Mouse (Mus musculus) gastrocnemius, adult 8-10 months (tissue): ENCODE data around the gene Clec2h. TPM values are rescaled to one million over a fixed set of nuclear protein-coding genes. Genes with fewer than 3 reads are reported as not detected.
"Not testable (repeated sequence)": the region's sequence is repeated elsewhere in the genome, so short reads cannot be mapped to it uniquely, and the experiment has no call there.

ENCODE experiments used
- DNase-seq, 2 experiments: peaks; one replicate each; pipeline ENCODE4 v3.0.0; 2022; ENCODE audit warnings: low spot score in 2 of 2
- total RNA-seq, 4 experiments: library from RNA; stranded (reverse); gene quantifications; 2 replicates each; pipeline ENCODE4 v1.2.4; 2022

The Clec2h gene
- total RNA-seq, result not detected

GRCm38 (mm10) chr6:128662206-128662605, at the start of gene Clec2h:
Gene Clec2h, plus strand, starts transcription at chr6:128662385.
- DNase-seq, result no peak

- DNase-seq, result no peak
Observed at GRCm38 (mm10) chr6:128622733-128623132, 39.5 kb upstream of the Clec2h start.

DNA sequence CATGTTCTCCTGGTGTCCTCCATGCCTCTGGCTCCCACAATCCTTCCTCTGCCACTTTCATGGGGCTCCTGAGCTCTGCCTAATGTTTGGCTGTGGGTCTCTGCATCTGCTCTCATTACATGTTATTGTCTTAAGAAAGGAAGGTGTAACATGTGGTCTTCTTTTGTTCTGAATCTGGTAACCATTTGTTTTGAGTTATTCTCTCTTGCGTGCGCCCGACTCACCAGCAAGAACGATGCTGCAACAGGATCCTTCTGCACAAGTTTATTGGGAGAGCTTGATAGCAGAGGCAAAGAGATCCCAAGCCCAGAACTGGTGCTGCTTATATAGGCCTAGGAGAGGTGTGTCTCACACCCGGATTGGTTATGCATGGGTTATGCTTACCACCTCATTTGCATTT, 38.8 kb upstream of the Clec2h start, which contains the start of gene Klrb1a:
Klrb1a (minus strand) TSS at position 101 of the 400 bp plus-strand sequence.
- not testable (repeated sequence) for DNase-seq

- DNase-seq, result no peak
Observed at GRCm38 (mm10) chr6:128624425-128624824, 37.8 kb upstream of the Clec2h start.

DNA sequence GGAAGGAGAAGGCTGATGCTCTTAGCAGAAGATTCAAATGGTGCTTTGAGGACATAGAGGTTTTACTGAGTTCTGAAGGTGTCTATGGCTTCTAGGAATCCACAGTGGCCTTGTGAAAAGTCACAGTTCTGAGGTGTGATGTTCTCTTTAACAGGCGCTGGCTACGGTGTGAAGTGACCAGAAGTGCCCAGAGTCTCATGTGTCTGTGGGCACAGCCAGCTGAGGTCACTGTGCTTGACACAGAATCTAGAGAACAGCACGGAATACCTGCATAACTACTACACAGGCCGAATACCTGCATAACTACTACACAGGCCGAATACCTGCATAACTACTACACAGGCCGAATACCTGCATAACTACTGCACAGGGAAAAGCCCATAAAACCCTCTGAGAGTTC, 36.9 kb upstream of the Clec2h start:
- DNase-seq, result not testable (repeated sequence)

DNA sequence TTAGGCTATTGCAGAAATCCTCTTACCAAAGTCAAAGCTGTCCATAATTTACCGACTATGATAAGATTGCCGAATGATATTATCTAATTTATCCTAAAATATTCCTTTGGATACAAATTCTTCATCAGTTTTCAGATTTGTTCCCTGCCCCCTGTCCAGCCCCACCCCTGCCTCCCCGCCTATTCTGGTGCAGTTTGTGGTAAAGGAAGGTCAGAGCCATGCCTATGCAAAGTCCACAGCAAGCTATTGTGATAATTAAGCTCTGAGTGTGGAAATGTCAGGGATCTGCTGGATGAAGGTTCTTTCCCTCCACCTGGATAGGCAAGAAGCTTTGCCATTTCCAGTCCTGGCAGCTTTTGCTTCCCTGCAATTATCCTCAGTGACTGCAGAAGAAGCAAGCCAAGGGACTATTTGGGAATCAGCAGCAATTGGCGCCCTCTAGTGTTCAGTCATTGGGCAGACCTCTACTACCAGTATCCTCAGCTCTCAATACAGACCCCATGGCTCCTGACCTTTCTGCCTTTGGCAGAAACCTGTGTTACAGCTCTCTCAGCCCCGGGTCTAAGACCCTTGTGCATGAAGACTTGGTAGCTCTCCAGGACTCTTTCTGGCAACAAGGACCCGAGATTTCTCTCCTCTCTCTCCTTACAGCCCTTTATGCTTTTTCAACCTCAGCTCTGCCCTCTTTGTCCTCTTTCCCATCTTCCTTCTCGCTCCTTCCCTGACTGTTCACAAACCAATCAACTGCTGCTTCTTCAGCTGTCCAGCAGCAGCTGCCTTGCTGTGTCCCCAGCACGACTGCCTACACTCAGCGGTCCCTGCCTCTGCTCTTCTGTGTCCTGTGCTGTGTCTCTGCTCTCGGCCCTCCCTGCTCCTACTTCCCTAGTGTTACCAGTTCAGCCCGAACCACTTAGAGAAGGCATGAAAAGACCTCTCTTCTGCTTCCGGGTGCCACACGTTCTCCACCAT, 32.1 kb upstream of the Clec2h start:
- not testable (repeated sequence) for DNase-seq

DNA sequence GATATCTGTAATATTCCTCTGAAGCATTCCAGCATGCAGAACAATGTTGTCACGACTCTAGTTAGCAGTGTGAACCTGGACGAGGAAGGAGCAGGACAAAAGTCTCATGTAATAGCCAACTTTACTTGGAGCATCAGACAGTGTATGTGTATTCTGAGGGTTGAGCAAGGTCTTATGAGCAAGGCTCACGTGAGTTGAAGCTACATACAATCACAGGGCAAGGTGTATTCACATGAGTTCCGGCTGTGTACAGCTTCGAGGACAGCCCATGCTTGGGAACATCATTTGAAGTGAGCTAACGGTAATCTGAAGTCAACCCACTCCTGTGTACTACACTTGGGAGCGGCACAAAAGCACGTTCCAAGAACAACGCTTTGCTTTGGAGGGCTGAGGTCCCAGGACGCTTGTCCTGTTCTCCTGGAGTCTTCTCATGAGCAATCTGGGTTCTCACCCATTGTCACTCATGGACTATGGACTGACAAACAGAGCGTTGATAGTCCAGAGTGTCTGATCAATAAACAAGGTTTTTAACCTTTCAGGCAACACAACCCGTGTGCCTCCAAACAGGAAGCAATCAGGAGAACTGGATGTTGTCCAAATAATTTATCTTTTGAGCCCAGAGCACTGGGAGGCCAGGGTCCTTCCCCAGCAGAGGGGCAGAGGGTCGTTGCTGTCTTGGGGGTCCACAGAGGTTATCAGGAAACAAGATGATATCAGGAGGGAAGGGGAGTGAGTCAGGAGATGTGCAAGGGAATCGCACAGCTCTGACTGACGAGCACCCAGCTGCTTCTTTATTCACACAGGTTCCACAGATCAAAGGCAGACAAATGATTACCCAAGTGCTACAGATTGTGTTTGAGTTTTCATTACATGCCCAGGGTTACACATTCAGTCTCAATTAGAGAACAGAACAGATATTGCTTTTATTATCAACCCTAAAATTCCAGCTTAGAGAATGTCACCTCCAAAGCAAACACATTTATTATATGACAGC, 31.0 kb upstream of the Clec2h start:
- DNase-seq, result not testable (repeated sequence)

GRCm38 (mm10) chr6:128640673-128641072, 21.5 kb upstream of the Clec2h start:
- no peak for DNase-seq

GRCm38 (mm10) chr6:128641116-128641716, 21.0 kb upstream of the Clec2h start:
- no peak for DNase-seq

DNA sequence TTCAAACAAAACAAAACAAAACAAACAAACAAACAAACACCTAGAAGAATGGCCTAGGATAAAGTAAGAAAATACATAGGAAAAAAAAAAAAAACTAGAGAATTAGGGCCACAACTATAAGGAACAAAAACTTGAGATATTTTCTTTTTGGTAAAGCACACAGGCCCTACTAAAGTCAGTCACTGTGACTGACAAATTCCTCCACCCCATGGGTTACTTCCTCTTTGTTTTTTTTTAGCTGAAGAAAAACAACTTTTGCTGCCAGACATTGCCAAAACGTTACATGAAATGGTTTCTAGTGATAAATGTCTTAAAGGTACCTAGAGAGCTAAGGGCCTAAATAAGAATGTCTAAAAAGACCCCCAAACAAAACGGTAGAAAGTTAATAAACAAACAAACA, 18.2 kb upstream of the Clec2h start:
- no peak for DNase-seq

DNA sequence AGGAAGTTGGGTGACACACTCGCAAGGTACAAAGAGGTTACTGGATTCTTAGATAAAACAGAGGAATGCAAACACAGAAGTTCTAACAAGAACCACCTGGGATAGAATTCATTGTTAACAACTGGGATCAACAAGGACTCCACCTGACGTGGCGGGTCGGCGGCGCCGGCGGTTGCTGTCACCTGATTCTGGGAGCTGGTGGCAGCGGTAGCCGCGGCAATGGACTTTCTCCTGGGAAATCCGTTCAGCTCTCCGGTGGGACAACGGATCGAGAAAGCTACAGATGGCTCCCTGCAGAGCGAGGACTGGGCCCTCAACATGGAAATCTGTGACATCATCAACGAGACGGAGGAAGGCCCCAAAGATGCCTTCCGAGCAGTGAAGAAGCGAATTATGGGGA, 17.5 kb upstream of the Clec2h start:
- DNase-seq, result not testable (repeated sequence)

DNA sequence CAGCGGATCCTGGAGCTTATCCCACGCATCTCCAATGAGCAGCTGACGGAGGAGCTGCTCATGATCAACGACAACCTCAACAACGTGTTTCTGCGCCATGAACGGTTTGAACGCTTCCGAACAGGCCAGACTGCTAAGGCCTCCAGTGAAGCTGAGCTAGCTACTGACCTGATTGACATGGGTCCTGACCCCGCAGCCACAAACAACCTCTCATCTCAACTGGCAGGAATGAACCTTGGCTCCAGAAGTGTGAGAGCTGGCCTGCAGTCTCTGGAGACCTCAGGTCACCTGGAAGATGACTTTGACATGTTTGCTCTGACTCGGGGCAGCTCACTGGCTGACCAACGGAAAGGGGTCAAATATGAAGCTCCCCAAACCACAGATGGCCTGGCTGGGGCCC, 16.5 kb upstream of the Clec2h start:
- DNase-seq, result not testable (repeated sequence)

- DNase-seq, result no peak
Observed at GRCm38 (mm10) chr6:128649681-128650080, 12.5 kb upstream of the Clec2h start.

DNA sequence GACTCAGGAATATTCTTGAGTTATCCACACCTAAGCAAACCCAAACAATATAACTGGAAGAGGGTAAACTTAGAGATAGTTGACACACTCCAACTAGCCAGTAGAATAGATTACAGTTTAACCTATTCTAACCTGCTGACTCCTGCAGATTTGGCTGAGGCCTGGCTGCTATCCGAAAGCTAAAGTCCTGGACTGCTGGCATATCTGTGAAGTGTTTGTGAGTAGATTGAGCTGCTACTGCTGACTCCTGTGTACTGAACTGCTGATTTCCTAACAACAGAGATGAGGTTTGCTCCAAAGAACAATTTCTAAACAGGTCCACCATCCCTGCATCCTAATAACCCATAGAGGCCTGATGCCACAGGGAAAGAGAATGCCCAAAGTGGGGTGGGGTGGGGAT, 12.0 kb upstream of the Clec2h start:
- no peak for DNase-seq

GRCm38 (mm10) chr6:128650827-128651226, 11.4 kb upstream of the Clec2h start:
- DNase-seq, result not testable (repeated sequence)

DNA sequence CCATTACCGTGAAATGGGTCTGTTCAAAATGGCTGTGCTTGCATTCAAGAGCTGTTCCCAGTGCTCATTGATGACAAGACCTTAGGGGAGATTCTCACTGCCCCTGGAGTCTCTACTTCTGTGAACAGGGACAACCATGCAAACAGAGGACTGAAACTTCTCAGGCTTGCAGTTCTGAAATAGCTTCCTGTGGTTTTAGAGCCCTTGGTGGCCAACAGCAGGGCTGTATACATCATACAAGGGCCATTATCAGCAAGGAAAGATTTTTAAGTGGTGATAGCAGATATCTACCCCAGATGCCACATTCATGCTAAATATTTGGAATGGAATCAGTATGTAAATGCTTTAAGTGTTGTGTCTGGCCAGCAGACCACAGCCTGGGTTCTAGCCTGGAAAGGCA, 9.2 kb upstream of the Clec2h start:
- no peak for DNase-seq

DNA sequence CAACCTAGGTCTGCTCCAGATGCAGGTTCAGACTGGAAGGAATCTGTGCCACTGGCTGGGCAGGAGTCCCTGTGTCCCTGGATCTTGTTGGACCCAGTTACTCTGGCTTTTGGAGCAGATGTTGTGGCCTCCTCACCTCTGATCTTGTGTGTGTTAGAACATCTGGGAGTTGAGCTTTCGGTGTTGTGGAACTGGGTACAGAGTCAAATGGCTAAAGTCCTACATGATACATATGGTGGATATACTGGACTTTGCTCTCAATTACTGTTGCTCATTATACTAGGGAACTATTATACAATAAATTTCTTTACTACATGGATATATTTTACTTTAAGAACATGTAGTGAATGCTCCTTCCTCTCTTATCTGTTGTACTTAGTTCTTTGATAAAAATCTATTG, 936 bp upstream of the Clec2h start:
- no peak for DNase-seq

DNA sequence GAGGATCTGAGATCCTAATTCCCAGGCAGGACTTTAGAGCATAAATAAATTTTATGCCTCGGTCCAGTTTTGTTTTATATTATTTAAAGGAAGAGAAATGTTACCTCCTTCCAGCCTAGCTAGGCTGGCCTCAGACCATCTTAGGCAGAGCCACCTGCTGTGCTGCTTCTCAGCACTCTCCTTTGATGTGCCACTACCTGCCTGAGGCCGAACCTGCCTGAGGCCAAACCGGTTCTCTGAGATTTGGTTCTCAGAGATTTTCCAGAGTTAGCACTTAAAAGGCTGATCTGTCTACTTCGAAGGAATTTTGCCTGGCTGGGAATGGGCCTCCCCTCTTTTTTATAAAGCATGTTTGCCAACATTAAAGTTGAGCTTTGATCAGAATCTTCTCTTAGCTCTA, 7.8 kb downstream of the Clec2h start:
- no peak for DNase-seq

GRCm38 (mm10) chr6:128679574-128679973, 17.4 kb downstream of the Clec2h start:
- no peak for DNase-seq

GRCm38 (mm10) chr6:128701691-128702090, 39.5 kb downstream of the Clec2h start:
- no peak for DNase-seq

GRCm38 (mm10) chr6:128722959-128723358, 60.8 kb downstream of the Clec2h start, which contains the start of gene Klrb1:
Gene Klrb1, minus strand, starts transcription at chr6:128723059.
- DNase-seq, result no peak
